Mouse (Mus musculus) heart, postnatal 0 days (tissue): Measurements from ENCODE around the gene Utp11.

Experiments used
- CTCF ChIP-seq: IDR thresholded peaks from 2 replicates; pipeline ENCODE4 v1.5.1; 2016; ENCODE audit warnings: antibody characterized with exemption, control low read depth, low read depth
- EP300 ChIP-seq: IDR thresholded peaks from 2 replicates; pipeline ENCODE4 v1.6.1; 2016; ENCODE audit warnings: antibody characterized with exemption, low read depth

- TF ChIP-seq CTCF (no peak), EP300 (no peak)
These were observed 32.7 kb upstream of the Utp11 start for GRCm38 (mm10) chr4:124726121-124726520.
